Mouse (Mus musculus): ENCODE measurements around the gene Prx.

Gene Prx

GRCm38 (mm10) chr7:27523805-27524204 is 24.7 kb downstream of the Prx start:
- DNase-seq (ENCODE audit: low spot score): no peak

- peak; percentile 80 for DNase-seq (ENCODE audit: low spot score)
Observed at GRCm38 (mm10) chr7:27526039-27526827, 27.1 kb downstream of the Prx start.

- no peak for DNase-seq (ENCODE audit: low spot score)
Observed at GRCm38 (mm10) chr7:27529070-27529469, 29.9 kb downstream of the Prx start.

- no peak for DNase-seq (ENCODE audit: low spot score)
Observed at GRCm38 (mm10) chr7:27530937-27531336, 31.8 kb downstream of the Prx start.

GRCm38 (mm10) chr7:27531707-27532106 is 32.6 kb downstream of the Prx start:
- no peak for DNase-seq (ENCODE audit: low spot score)

- DNase-seq (ENCODE audit: low spot score): no peak
Observed at GRCm38 (mm10) chr7:27532480-27533050, 33.4 kb downstream of the Prx start.

GRCm38 (mm10) chr7:27535386-27535785 is 36.3 kb downstream of the Prx start:
- DNase-seq (ENCODE audit: low spot score): no peak

- DNase-seq (ENCODE audit: low spot score): no peak
Observed at GRCm38 (mm10) chr7:27536618-27537017, 37.5 kb downstream of the Prx start.

- DNase-seq (ENCODE audit: low spot score): no peak
Observed at GRCm38 (mm10) chr7:27537998-27538397, 38.9 kb downstream of the Prx start.

- no peak for DNase-seq (ENCODE audit: low spot score)
Observed at GRCm38 (mm10) chr7:27538797-27539196, 39.7 kb downstream of the Prx start.

GRCm38 (mm10) chr7:27540521-27540920 is 41.4 kb downstream of the Prx start:
- DNase-seq (ENCODE audit: low spot score): no peak

- no peak for DNase-seq (ENCODE audit: low spot score)
Observed at GRCm38 (mm10) chr7:27540935-27541334, 41.8 kb downstream of the Prx start.

- no peak for DNase-seq (ENCODE audit: low spot score)
Observed at GRCm38 (mm10) chr7:27541431-27541830, 42.3 kb downstream of the Prx start.

- DNase-seq (ENCODE audit: low spot score): no peak
Observed at GRCm38 (mm10) chr7:27541922-27542321, 42.8 kb downstream of the Prx start.

- peak; percentile 73 for DNase-seq (ENCODE audit: low spot score)
Observed at GRCm38 (mm10) chr7:27542392-27543033, 43.4 kb downstream of the Prx start.

GRCm38 (mm10) chr7:27543065-27543464 is 43.9 kb downstream of the Prx start:
- no peak for DNase-seq (ENCODE audit: low spot score)

GRCm38 (mm10) chr7:27543851-27544250 is 44.7 kb downstream of the Prx start:
- DNase-seq (ENCODE audit: low spot score): no peak

GRCm38 (mm10) chr7:27544675-27545370 is 45.7 kb downstream of the Prx start:
- no peak for DNase-seq (ENCODE audit: low spot score)

GRCm38 (mm10) chr7:27549597-27549996 is 50.5 kb downstream of the Prx start:
- no peak for DNase-seq (ENCODE audit: low spot score)

- no peak for DNase-seq (ENCODE audit: low spot score)
Observed at GRCm38 (mm10) chr7:27552070-27552469, 52.9 kb downstream of the Prx start.

GRCm38 (mm10) chr7:27552931-27553513 is 53.9 kb downstream of the Prx start, which contains the start of the genes Pld3 and 2310022A10Rik:
Gene Pld3, minus strand, starts transcription at chr7:27553218.
Gene 2310022A10Rik, plus strand, starts transcription at chr7:27553233.
- DNase-seq (ENCODE audit: low spot score): peak; percentile 96

GRCm38 (mm10) chr7:27560291-27560887 is 61.3 kb downstream of the Prx start:
- DNase-seq (ENCODE audit: low spot score): no peak

Measured in urinary bladder, postnatal 14 days (tissue).